ENCODE assay signal across 29 mouse cellular contexts in genomic region chr11:42535286-42535685, GRCm38 (mm10).
DNase-seq lines count a peak whose midpoint lies in the region; ATAC-seq and TF ChIP-seq lines count a peak whose summit lies in the region.
"Had no signal": no experiment of that assay in that cellular context is flagged by ENCODE, and none has a peak within 500 bp of the region (broad histone marks: within the 10 kb centered on the region; RNA-seq: fewer than 3 reads in every experiment).

No protein-coding gene starts in this region.

- peaks cover 7% of the 10 kb centered on the region; the same call in 1 of the 2 replicates for H3K4me1 ChIP-seq in cerebellum, adult 2 months (ENCODE audit: control insufficient read depth, insufficient read depth, low read length)
- H3K4me1 ChIP-seq: heart, embryonic 12.5 days; hindbrain, embryonic 10.5 days; hindbrain, embryonic 15.5 days; kidney, embryonic 15.5 days; liver, embryonic 12.5 days; midbrain, embryonic 12.5 days had no signal

- DNase-seq in cerebellum, adult 2 months: no peak
- peak in 1 of 2 experiments; percentile 15 for DNase-seq in layer of hippocampus, adult 2 months (ENCODE audit: low spot score in 2 of 2)
- DNase-seq in layer of hippocampus, postnatal 25 days (ENCODE audit: extremely low spot score in 1 of 2, low spot score in 1 of 2): no peak
- DNase-seq in right cerebral cortex, adult 18-20 months: peak; percentile 70
- no peak for DNase-seq in right cerebral cortex, postnatal 14 days
- DNase-seq in left cerebral cortex, postnatal 36 days (ENCODE audit: low spot score in 2 of 2): peak; percentile 23 to 36
- DNase-seq in cerebellum, postnatal 10 days: no peak
- DNase-seq: adrenal gland, adult 2 months; cerebellum, adult 11 months; cerebellum, adult 9-11 months; heart, adult 2 months; kidney, adult 18-20 months; kidney, postnatal 25 days; liver, postnatal 0 days; lung, postnatal 36 days; thymus, adult 18-20 months; thymus, postnatal 25 days had no signal

- TF ChIP-seq POLR2A in cerebellum, adult 2 months (IDR thresholded peaks at IDR 0.05; ENCODE audit: borderline replicate concordance, insufficient read depth, low read length): no peak

- no peak overlapping the region for H3K4me3 ChIP-seq in cerebellum, adult 2 months (replicated peaks; ENCODE audit: insufficient read depth, low read depth, low read length)
- H3K4me3 ChIP-seq in layer of hippocampus, adult 2 months: no peak overlapping the region
- H3K4me3 ChIP-seq: erythroblast, embryonic 14.5 days; heart, adult 2 months; heart, embryonic 12.5 days; hindbrain, embryonic 10.5 days; hindbrain, embryonic 15.5 days; kidney, embryonic 15.5 days; liver, embryonic 12.5 days; midbrain, embryonic 12.5 days had no signal

- 46% methylated on average over 5 of the region's 5 CpGs for whole genome bisulfite sequencing in cerebellum, adult 2 months

- intact Hi-C loops in left cerebral cortex, postnatal 36 days (cut with DNase I): loop anchor here (10.0 kb wide), 1 partner anchor 110 kb away; no protein-coding TSS in a partner anchor

- no peak for TF ChIP-seq CTCF in cerebellum, adult 2 months (IDR thresholded peaks at IDR 0.05; ENCODE audit: borderline replicate concordance, insufficient read depth, low read depth, low read length)
- TF ChIP-seq CTCF in layer of hippocampus, adult 2 months (conservative IDR thresholded peaks at IDR 0.05): no peak

- no peaks in the 10 kb centered on the region for H3K27me3 ChIP-seq in cerebellum, adult 2 months (ENCODE audit: control insufficient read depth, insufficient read depth, low read length)
- H3K27me3 ChIP-seq: CH12.LX; heart, embryonic 12.5 days; hindbrain, embryonic 15.5 days; kidney, embryonic 15.5 days; liver, embryonic 12.5 days; midbrain, embryonic 12.5 days had no signal

- ATAC-seq in cerebellum, adult (ENCODE audit: insufficient number of reproducible peaks, low FRiP score, low TSS enrichment): no peak
- ATAC-seq: activated CD4-positive, CD25-positive, alpha-beta regulatory T cell, adult 4 months; forebrain, embryonic 16.5 days; inflammation-experienced regulatory T-cells, adult 6 months; liver, embryonic 12.5 days; liver, postnatal 0 days had no signal

- H3K27ac ChIP-seq in cerebellum, adult 2 months (ENCODE audit: insufficient read depth, low read length): 0 out of 2 replicates have a peak overlapping the region, but pooled peaks have one; percentile 20
- H3K27ac ChIP-seq in layer of hippocampus, adult 2 months: peak overlapping the region; percentile 51
- H3K27ac ChIP-seq: heart, adult 2 months; hindbrain, embryonic 10.5 days; hindbrain, embryonic 15.5 days; kidney, embryonic 15.5 days; liver, embryonic 12.5 days; midbrain, embryonic 12.5 days had no signal

Comparison
In these comparisons a context has a peak if more than half of its experiments do, and no peak if none do; other contexts are left out.
1. DNase-seq: peak in right cerebral cortex, adult 18-20 months (single experiment) and left cerebral cortex, postnatal 36 days (2 of 2); none in cerebellum, adult 2 months (0 of 2), layer of hippocampus, postnatal 25 days (0 of 2), right cerebral cortex, postnatal 14 days (single experiment) and cerebellum, postnatal 10 days (0 of 2).